Mouse (Mus musculus) kidney, embryonic 15.5 days (tissue): ENCODE measurements around the gene Zfp36l2. TPM values are rescaled to one million over a fixed set of nuclear protein-coding genes. Genes with fewer than 3 reads are reported as not detected.
"Not testable (repeated sequence)": the region's sequence is repeated elsewhere in the genome, so short reads cannot be mapped to it uniquely, and the experiment has no call there.

Source experiments
- ATAC-seq: fragments of 200-750 bp; cut with Nextera tagmentation; replicated peaks from 2 replicates; pipeline ENCODE4 v1.8.0; 2017; ENCODE audit warnings: moderate TSS enrichment; ENCODE audit not compliant: low FRiP score
- H3K27ac ChIP-seq: fragments of 300-500 bp; sonication (generic); 2 replicates; pipeline ENCODE4 v1.5.1; 2015; ENCODE audit warnings: mild to moderate bottlenecking, inconsistent platforms
- H3K27me3 ChIP-seq: fragments of 300-500 bp; sonication (generic); 2 replicates; pipeline ENCODE4 v1.6.1; 2015; ENCODE audit warnings: inconsistent platforms
- H3K36me3 ChIP-seq: fragments of 300-500 bp; sonication (generic); 2 replicates; pipeline ENCODE4 v1.6.1; 2015; ENCODE audit warnings: inconsistent platforms
- H3K4me1 ChIP-seq: fragments of 300-500 bp; sonication (generic); 2 replicates; pipeline ENCODE4 v1.6.1; 2015; ENCODE audit warnings: inconsistent platforms
- H3K4me2 ChIP-seq: fragments of 300-500 bp; sonication (generic); 2 replicates; pipeline ENCODE4 v1.6.1; 2015; ENCODE audit warnings: moderate library complexity, mild to moderate bottlenecking, inconsistent platforms
- H3K4me3 ChIP-seq: fragments of 300-500 bp; sonication (generic); replicated peaks from 2 replicates; pipeline ENCODE4 v1.5.1; 2015; ENCODE audit warnings: mild to moderate bottlenecking, inconsistent platforms
- H3K9ac ChIP-seq: fragments of 300-500 bp; sonication (generic); 2 replicates; pipeline ENCODE4 v1.6.1; 2015; ENCODE audit warnings: mild to moderate bottlenecking, inconsistent platforms
- H3K9me3 ChIP-seq: fragments of 300-500 bp; sonication (generic); replicated peaks from 2 replicates; pipeline ENCODE4 v1.6.1; 2016; ENCODE audit warnings: inconsistent platforms
- WGBS: fragments of 180-500 bp; shearing (Covaris S2); methylation state at CpG from one replicate; pipeline ENCODE4 v1.1.7; 2015; ENCODE audit warnings: mixed read lengths; 5-methylcytosine and 5-hydroxymethylcytosine counted together
- polyA plus RNA-seq: library from polyadenylated mRNA; unstranded; fragments of >200 nt; fragmentation: Nextera tagmentation; extraction: Ambion mirVana; gene quantifications from 2 replicates; pipeline ENCODE4 v1.2.1, GENCODE M21; 2015

The Zfp36l2 gene
- polyA plus RNA-seq, 1 experiment from 2014 or later = 13.7 TPM

GRCm38 (mm10) chr17:84193411-84193810 lies 5.7 kb upstream of the Zfp36l2 start:
- Histone ChIP-seq H3K36me3 (peaks cover 30% of the 10 kb centered on the region), H3K9me3 (no peaks in the 10 kb centered on the region), H3K4me3 (no peak overlapping the region), H3K27ac (no peak overlapping the region), H3K4me2 (no peak overlapping the region), H3K27me3 (no peaks in the 10 kb centered on the region), H3K4me1 (peaks cover 38% of the 10 kb centered on the region), H3K9ac (no peak overlapping the region)
- ATAC-seq = no peak
- 93% methylated on average over 9 of the region's 9 CpGs for WGBS

GRCm38 (mm10) chr17:84191946-84192345 lies 4.2 kb upstream of the Zfp36l2 start:
- no peaks in the 10 kb centered on the region for H3K27me3 ChIP-seq
- no peak overlapping the region for H3K9ac ChIP-seq
- peaks cover 30% of the 10 kb centered on the region for H3K36me3 ChIP-seq
- no peak for ATAC-seq
- H3K4me1 ChIP-seq = peaks cover 30% of the 10 kb centered on the region
- no peaks in the 10 kb centered on the region for H3K9me3 ChIP-seq
- H3K4me2 ChIP-seq = no peak overlapping the region
- no peak overlapping the region for H3K4me3 ChIP-seq
- no peak overlapping the region for H3K27ac ChIP-seq
- WGBS = 82% methylated on average over 4 of the region's 4 CpGs

GRCm38 (mm10) chr17:84190885-84191284 lies 3.1 kb upstream of the Zfp36l2 start:
- no peak overlapping the region for H3K9ac ChIP-seq
- 29% methylated on average over 8 of the region's 8 CpGs for WGBS
- H3K27ac ChIP-seq = no peak overlapping the region

GRCm38 (mm10) chr17:84189127-84189854 lies 1.5 kb upstream of the Zfp36l2 start:
- Histone ChIP-seq H3K36me3 (peaks cover 44% of the 10 kb centered on the region), H3K4me3 (peak overlapping the region; percentile 77), H3K27me3 (no peaks in the 10 kb centered on the region), H3K9me3 (no peaks in the 10 kb centered on the region), H3K9ac (peak overlapping the region; percentile 63), H3K27ac (peak overlapping the region; percentile 99), H3K4me2 (peak overlapping the region; percentile 89), H3K4me1 (peaks cover 23% of the 10 kb centered on the region)
- 75% methylated on average over 5 of the region's 5 CpGs for WGBS
- no peak for ATAC-seq

More at GRCm38 (mm10) chr17:84190885-84191284, 3.1 kb upstream of the Zfp36l2 start:
- Histone ChIP-seq H3K4me1 (peaks cover 30% of the 10 kb centered on the region), H3K36me3 (peaks cover 37% of the 10 kb centered on the region), H3K4me3 (no peak overlapping the region), H3K4me2 (no peak overlapping the region), H3K27me3 (no peaks in the 10 kb centered on the region), H3K9me3 (no peaks in the 10 kb centered on the region)
- no peak for ATAC-seq

- peaks cover 44% of the 10 kb centered on the region for H3K36me3 ChIP-seq
- H3K27me3 ChIP-seq = no peaks in the 10 kb centered on the region
- WGBS = 3% methylated on average over 38 of the region's 38 CpGs
- no peaks in the 10 kb centered on the region for H3K9me3 ChIP-seq
- peaks cover 25% of the 10 kb centered on the region for H3K4me1 ChIP-seq
- H3K4me2 ChIP-seq = peak overlapping the region; percentile 89
- H3K4me3 ChIP-seq = peak overlapping the region; percentile 77
- peak overlapping the region; percentile 99 for H3K27ac ChIP-seq
- H3K9ac ChIP-seq = peak overlapping the region; percentile 63
- peak; percentile 90 for ATAC-seq
Observed at GRCm38 (mm10) chr17:84188374-84188961, 721 bp upstream of the Zfp36l2 start.

GRCm38 (mm10) chr17:84187264-84187663 lies 483 bp downstream of the Zfp36l2 start:
- H3K4me2 ChIP-seq = peak overlapping the region; percentile 89
- H3K4me3 ChIP-seq = peak overlapping the region; percentile 77
- 1% methylated on average over 15 of the region's 37 CpGs for WGBS
- not testable (repeated sequence) for H3K9me3 ChIP-seq, H3K27me3 ChIP-seq
- peak overlapping the region; percentile 82 for H3K9ac ChIP-seq
- H3K36me3 ChIP-seq = peaks cover 35% of the 10 kb centered on the region
- peaks cover 37% of the 10 kb centered on the region for H3K4me1 ChIP-seq
- ATAC-seq = peak; percentile 19
- peak overlapping the region; percentile 99 for H3K27ac ChIP-seq

- Histone ChIP-seq H3K4me1 (peaks cover 44% of the 10 kb centered on the region), H3K4me3 (peak overlapping the region; percentile 74), H3K9me3 (no peaks in the 10 kb centered on the region), H3K9ac (peak overlapping the region; percentile 82), H3K4me2 (peak overlapping the region; percentile 69), H3K36me3 (peaks cover 28% of the 10 kb centered on the region), H3K27ac (peak overlapping the region; percentile 97), H3K27me3 (no peaks in the 10 kb centered on the region)
- no peak for ATAC-seq
- WGBS = under 1% methylated on average over 80 of the region's 80 CpGs
Observed at GRCm38 (mm10) chr17:84186451-84187202, 1.1 kb downstream of the Zfp36l2 start.

GRCm38 (mm10) chr17:84185581-84186450 lies 1.9 kb downstream of the Zfp36l2 start:
- Histone ChIP-seq H3K4me1 (peaks cover 52% of the 10 kb centered on the region), H3K36me3 (peaks cover 22% of the 10 kb centered on the region; the same call in 1 of the 2 replicates), H3K4me3 (peak overlapping the region; percentile 74), H3K27me3 (no peaks in the 10 kb centered on the region), H3K9me3 (no peaks in the 10 kb centered on the region), H3K9ac (peak overlapping the region; percentile 82), H3K27ac (peak overlapping the region; percentile 97), H3K4me2 (peak overlapping the region; percentile 69)
- ATAC-seq = no peak
- WGBS = under 1% methylated on average over 99 of the region's 108 CpGs

- ATAC-seq = no peak
- WGBS = 2% methylated on average over 7 of the region's 7 CpGs
- no peaks in the 10 kb centered on the region for H3K27me3 ChIP-seq
- peak overlapping the region; percentile 97 for H3K27ac ChIP-seq
- peaks cover 52% of the 10 kb centered on the region for H3K4me1 ChIP-seq
- no peaks in the 10 kb centered on the region for H3K9me3 ChIP-seq
- peaks cover 15% of the 10 kb centered on the region; the same call in 1 of the 2 replicates for H3K36me3 ChIP-seq
- H3K4me3 ChIP-seq = peak overlapping the region; percentile 74
- H3K9ac ChIP-seq = peak overlapping the region; percentile 82
- peak overlapping the region; percentile 69 for H3K4me2 ChIP-seq
Observed at GRCm38 (mm10) chr17:84185011-84185411, 2.7 kb downstream of the Zfp36l2 start.

- ATAC-seq = peak; percentile 34
- no peaks in the 10 kb centered on the region for H3K27me3 ChIP-seq
- peak overlapping the region; percentile 92 for H3K27ac ChIP-seq
- WGBS = under 1% methylated on average over 12 of the region's 12 CpGs
- peak overlapping the region; percentile 35 for H3K4me3 ChIP-seq
- peaks cover 15% of the 10 kb centered on the region; the same call in 1 of the 2 replicates for H3K36me3 ChIP-seq
- peaks cover 42% of the 10 kb centered on the region for H3K4me1 ChIP-seq
- peak overlapping the region; percentile 35; the same call in 1 of the 2 replicates for H3K9ac ChIP-seq
- no peaks in the 10 kb centered on the region for H3K9me3 ChIP-seq
- H3K4me2 ChIP-seq = peak overlapping the region; percentile 59
Observed at GRCm38 (mm10) chr17:84183291-84183781, 4.4 kb downstream of the Zfp36l2 start.
